Mouse (Mus musculus): ENCODE results near the gene Zdhhc19.

- TF ChIP-seq CTCF (IDR thresholded peaks at IDR 0.05) (no peak), EP300 (IDR thresholded peaks at IDR 0.05) (no peak)
These were observed 10.8 kb downstream of the Zdhhc19 start for GRCm38 (mm10) chr16:32506868-32507267.
